Mouse (Mus musculus) neural tube, embryonic 12.5 days (tissue): ENCODE measurements around the gene Sez6l. TPM values are rescaled to one million over a fixed set of nuclear protein-coding genes. Genes with fewer than 3 reads are reported as not detected.
A peak's percentile ranks its signal among the peaks of the same experiment; 100 is the strongest.

Source experiments
- ATAC-seq: fragments of 200-750 bp; cut with Nextera tagmentation; 2 replicates; pipeline ENCODE4 v1.8.0; 2017; ENCODE audit warnings: low read depth, mild to moderate bottlenecking, moderate TSS enrichment, moderate library complexity; ENCODE audit not compliant: low FRiP score
- H3K27ac ChIP-seq: fragments of 300-500 bp; sonication (generic); 2 replicates; pipeline ENCODE4 v1.5.1; 2016
- H3K27me3 ChIP-seq: fragments of 300-500 bp; sonication (generic); replicated peaks from 2 replicates; pipeline ENCODE4 v1.6.1; 2016; ENCODE audit warnings: mild to moderate bottlenecking
- H3K36me3 ChIP-seq: fragments of 300-500 bp; sonication (generic); 2 replicates; pipeline ENCODE4 v1.6.1; 2016; ENCODE audit warnings: mild to moderate bottlenecking
- H3K4me1 ChIP-seq: fragments of 300-500 bp; sonication (generic); 2 replicates; pipeline ENCODE4 v1.6.1; 2016
- H3K4me2 ChIP-seq: fragments of 300-500 bp; sonication (generic); replicated peaks from 2 replicates; pipeline ENCODE4 v1.6.1; 2016; ENCODE audit warnings: mild to moderate bottlenecking
- H3K4me3 ChIP-seq: fragments of 300-500 bp; sonication (generic); 2 replicates; pipeline ENCODE4 v1.5.1; 2016
- H3K9ac ChIP-seq: fragments of 300-500 bp; sonication (generic); 2 replicates; pipeline ENCODE4 v1.6.1; 2016; ENCODE audit warnings: mild to moderate bottlenecking
- H3K9me3 ChIP-seq: fragments of 300-500 bp; sonication (generic); 2 replicates; pipeline ENCODE4 v1.6.1; 2016; ENCODE audit warnings: mild to moderate bottlenecking
- WGBS: fragments of 180-500 bp; shearing (Covaris S2); methylation state at CpG from one replicate; pipeline ENCODE4 v1.1.7; 2016; 5-methylcytosine and 5-hydroxymethylcytosine counted together
- polyA plus RNA-seq: library from polyadenylated mRNA; unstranded; fragments of >200 nt; fragmentation: Nextera tagmentation; extraction: Ambion mirVana; gene quantifications from 2 replicates; pipeline ENCODE4 v1.2.1, GENCODE M21; 2016

Sez6l gene
- polyA plus RNA-seq, 1 experiment from 2014 or later = 13.0 TPM

- WGBS = 86% methylated on average over 19 of the region's 19 CpGs
- Histone ChIP-seq H3K27ac (no peak overlapping the region), H3K4me1 (peaks cover 10% of the 10 kb centered on the region), H3K9me3 (no peaks in the 10 kb centered on the region), H3K4me2 (no peak overlapping the region), H3K9ac (no peak overlapping the region), H3K36me3 (no peaks in the 10 kb centered on the region), H3K27me3 (0 out of 2 replicates have a peak, but pooled peaks cover 3% of the 10 kb centered on the region), H3K4me3 (no peak overlapping the region)
- ATAC-seq = no peak
These were observed 50.0 kb downstream of the Sez6l start for GRCm38 (mm10) chr5:112526936-112527335.

DNA sequence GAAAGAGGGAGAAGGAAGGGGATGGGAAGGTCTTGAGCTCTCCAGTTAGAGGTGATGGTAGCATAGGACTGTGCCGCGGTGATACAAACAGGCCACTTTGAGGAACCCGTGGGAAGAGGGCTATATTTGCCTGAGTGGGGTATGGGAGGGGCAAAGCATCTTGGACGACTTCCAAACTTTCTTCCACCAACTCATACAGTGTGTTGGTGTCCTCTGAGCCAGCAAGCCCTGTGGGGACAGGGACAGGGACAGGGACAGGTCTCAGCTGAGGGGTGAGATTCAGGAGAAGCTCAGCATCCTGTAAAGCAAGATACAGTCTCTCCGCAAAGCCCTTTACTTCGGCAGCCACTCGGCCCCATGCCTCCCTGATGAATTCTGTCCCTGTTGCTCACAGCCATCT, 50.5 kb downstream of the Sez6l start:
- H3K4me2 ChIP-seq = no peak overlapping the region
- no peak overlapping the region for H3K9ac ChIP-seq
- H3K36me3 ChIP-seq = no peaks in the 10 kb centered on the region
- H3K9me3 ChIP-seq = no peaks in the 10 kb centered on the region
- WGBS = 84% methylated on average over 7 of the region's 7 CpGs
- no peak overlapping the region for H3K4me3 ChIP-seq
- H3K27me3 ChIP-seq = 0 out of 2 replicates have a peak, but pooled peaks cover 2% of the 10 kb centered on the region
- peaks cover 15% of the 10 kb centered on the region for H3K4me1 ChIP-seq
- ATAC-seq = no peak
- H3K27ac ChIP-seq = no peak overlapping the region

GRCm38 (mm10) chr5:112525980-112526379, 51.0 kb downstream of the Sez6l start:
- Histone ChIP-seq H3K4me2 (no peak overlapping the region), H3K27me3 (no peaks in the 10 kb centered on the region), H3K4me3 (no peak overlapping the region), H3K27ac (no peak overlapping the region), H3K9ac (no peak overlapping the region), H3K36me3 (no peaks in the 10 kb centered on the region), H3K4me1 (peaks cover 20% of the 10 kb centered on the region), H3K9me3 (no peaks in the 10 kb centered on the region)
- no peak for ATAC-seq
- WGBS = 81% methylated on average over 3 of the region's 3 CpGs

GRCm38 (mm10) chr5:112525271-112525670, 51.7 kb downstream of the Sez6l start:
- ATAC-seq = no peak
- no peak overlapping the region for H3K4me2 ChIP-seq
- H3K27me3 ChIP-seq = no peaks in the 10 kb centered on the region
- WGBS = 80% methylated on average over 5 of the region's 5 CpGs
- no peak overlapping the region for H3K4me3 ChIP-seq
- H3K4me1 ChIP-seq = peaks cover 27% of the 10 kb centered on the region
- no peaks in the 10 kb centered on the region for H3K36me3 ChIP-seq
- H3K9me3 ChIP-seq = no peaks in the 10 kb centered on the region
- H3K27ac ChIP-seq = no peak overlapping the region
- H3K9ac ChIP-seq = no peak overlapping the region

DNA sequence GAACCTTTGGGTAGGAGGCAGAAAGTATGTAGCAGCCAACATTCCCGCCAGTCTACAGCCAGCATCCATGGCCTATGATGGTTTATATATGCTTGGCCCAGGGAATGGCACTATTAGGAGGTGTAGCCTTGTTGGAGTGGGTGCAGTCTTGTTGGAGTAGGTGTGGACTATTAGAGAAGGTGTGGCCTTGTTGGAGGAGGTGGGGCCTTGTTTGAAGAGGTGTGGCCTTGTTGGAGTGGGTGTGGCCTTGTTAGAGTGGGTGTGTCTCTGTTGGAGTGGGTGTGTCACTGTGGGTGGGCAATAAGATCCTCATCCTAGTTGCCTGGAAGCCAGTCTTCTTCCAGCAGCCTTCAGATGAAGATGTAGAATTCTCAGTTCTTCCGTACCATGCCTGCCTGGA, 53.2 kb downstream of the Sez6l start:
- Histone ChIP-seq H3K4me2 (no peak overlapping the region), H3K4me3 (no peak overlapping the region), H3K27ac (no peak overlapping the region), H3K9me3 (no peaks in the 10 kb centered on the region), H3K36me3 (no peaks in the 10 kb centered on the region), H3K4me1 (peaks cover 28% of the 10 kb centered on the region), H3K9ac (no peak overlapping the region), H3K27me3 (no peaks in the 10 kb centered on the region)
- no peak for ATAC-seq
- 92% methylated on average over 2 of the region's 2 CpGs for WGBS

DNA sequence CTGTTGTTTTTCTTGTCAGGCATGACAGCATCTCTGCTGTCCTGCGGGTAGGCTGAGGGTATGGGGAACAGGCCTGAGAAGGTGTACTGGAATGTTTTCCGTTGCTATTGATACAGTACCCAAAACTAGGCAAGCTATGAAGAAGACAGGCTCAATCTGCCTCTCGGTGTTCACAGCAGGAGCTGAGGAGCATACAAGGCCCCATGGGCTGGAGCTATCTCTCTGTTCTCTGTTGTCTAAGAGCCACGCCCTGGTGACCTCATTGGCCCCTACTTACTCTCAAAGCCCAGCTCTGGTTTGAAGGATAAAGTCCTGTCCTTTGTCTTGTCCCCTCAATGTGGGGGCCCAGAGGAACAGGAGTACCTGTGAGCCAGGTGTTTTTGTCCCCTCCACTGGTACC, 53.7 kb downstream of the Sez6l start:
- H3K27ac ChIP-seq = no peak overlapping the region
- H3K36me3 ChIP-seq = no peaks in the 10 kb centered on the region
- H3K9ac ChIP-seq = no peak overlapping the region
- no peak overlapping the region for H3K4me2 ChIP-seq
- H3K27me3 ChIP-seq = no peaks in the 10 kb centered on the region
- peaks cover 25% of the 10 kb centered on the region for H3K4me1 ChIP-seq
- 83% methylated on average over 4 of the region's 4 CpGs for WGBS
- ATAC-seq = no peak
- no peaks in the 10 kb centered on the region for H3K9me3 ChIP-seq
- H3K4me3 ChIP-seq = no peak overlapping the region

DNA sequence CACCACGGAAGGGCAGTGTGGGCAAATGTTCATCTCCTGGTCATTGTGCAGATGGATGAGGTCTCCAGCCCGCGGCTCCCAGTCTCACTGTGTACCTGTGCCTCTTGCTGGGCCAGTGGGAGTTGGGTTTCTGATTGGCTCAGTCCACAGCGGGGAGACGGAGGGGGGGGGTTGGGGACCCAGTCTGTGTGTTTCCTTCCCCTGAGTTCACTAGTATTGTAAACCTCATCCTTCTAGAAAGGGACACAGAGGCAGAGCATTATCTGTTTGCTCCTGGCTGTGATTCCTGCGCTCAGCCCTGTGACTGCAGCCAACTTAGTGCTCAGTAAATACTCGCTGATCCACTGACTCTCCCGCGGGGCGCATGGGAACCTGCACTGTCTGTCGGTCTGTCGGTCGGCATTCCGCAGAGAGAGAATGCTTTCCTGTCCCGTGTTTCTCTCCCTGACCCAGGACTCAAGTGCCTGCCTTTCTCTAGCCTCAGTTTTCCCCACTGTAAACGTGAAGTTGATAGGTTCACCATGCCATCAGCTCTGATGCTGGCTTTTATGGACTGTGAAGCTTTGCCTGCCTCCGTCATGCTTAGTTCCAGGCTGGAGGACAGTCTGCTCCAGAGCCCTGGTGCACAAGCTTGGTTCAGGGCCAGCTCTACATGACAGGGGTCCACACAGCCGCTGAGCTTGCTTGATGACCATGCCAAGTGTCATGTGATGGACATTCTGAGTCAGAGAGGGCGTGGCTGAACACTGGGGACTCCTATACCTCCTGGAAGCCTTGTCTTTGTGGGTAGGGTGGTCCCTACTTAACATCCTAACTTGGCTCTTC, 55.1 kb downstream of the Sez6l start:
- 13% methylated on average over 19 of the region's 19 CpGs for WGBS
- no peaks in the 10 kb centered on the region for H3K36me3 ChIP-seq
- no peak for ATAC-seq
- H3K4me3 ChIP-seq = no peak overlapping the region
- no peaks in the 10 kb centered on the region for H3K9me3 ChIP-seq
- H3K4me1 ChIP-seq = peaks cover 25% of the 10 kb centered on the region
- no peaks in the 10 kb centered on the region for H3K27me3 ChIP-seq
- no peak overlapping the region for H3K9ac ChIP-seq
- no peak overlapping the region for H3K27ac ChIP-seq
- H3K4me2 ChIP-seq = peak overlapping the region; percentile 5; the same call in 1 of the 2 replicates

- no peaks in the 10 kb centered on the region for H3K9me3 ChIP-seq
- peaks cover 22% of the 10 kb centered on the region for H3K4me1 ChIP-seq
- no peak overlapping the region for H3K27ac ChIP-seq
- no peak overlapping the region for H3K4me3 ChIP-seq
- 5% methylated on average over 8 of the region's 8 CpGs for WGBS
- no peak overlapping the region; the same call in 1 of the 2 replicates for H3K4me2 ChIP-seq
- peak; percentile 75 for ATAC-seq
- no peaks in the 10 kb centered on the region for H3K27me3 ChIP-seq
- no peak overlapping the region for H3K9ac ChIP-seq
- no peaks in the 10 kb centered on the region for H3K36me3 ChIP-seq
These were observed 55.9 kb downstream of the Sez6l start for GRCm38 (mm10) chr5:112520826-112521702.

- WGBS = 73% methylated on average over 2 of the region's 2 CpGs
These were observed 58.2 kb downstream of the Sez6l start for GRCm38 (mm10) chr5:112518773-112519172.

DNA sequence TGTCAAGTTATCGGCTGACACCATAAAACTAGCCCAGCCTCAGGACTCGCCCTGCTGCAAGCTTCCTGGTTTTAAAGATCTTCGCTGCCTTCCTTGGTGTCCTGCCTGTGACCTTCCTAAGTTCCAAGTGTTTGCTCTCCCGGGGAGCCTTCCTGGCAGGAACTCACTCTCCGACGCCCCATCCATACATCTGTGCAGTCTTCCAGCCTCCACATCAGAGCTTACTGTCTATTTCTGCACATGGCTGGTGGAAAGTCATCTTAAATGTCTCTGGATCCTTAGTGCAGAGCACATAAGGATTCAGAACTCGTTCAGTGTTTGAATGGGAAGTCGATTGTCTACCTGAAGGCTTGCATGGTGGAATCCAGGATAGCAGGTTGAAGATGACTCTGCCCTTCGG, 59.5 kb downstream of the Sez6l start:
- no peak overlapping the region for H3K27ac ChIP-seq
- no peaks in the 10 kb centered on the region for H3K27me3 ChIP-seq
- no peak overlapping the region for H3K4me2 ChIP-seq
- no peaks in the 10 kb centered on the region for H3K36me3 ChIP-seq
- no peak overlapping the region for H3K4me3 ChIP-seq
- no peaks in the 10 kb centered on the region for H3K9me3 ChIP-seq
- H3K9ac ChIP-seq = no peak overlapping the region
- H3K4me1 ChIP-seq = peaks cover 27% of the 10 kb centered on the region
- no peak for ATAC-seq
- 92% methylated on average over 9 of the region's 9 CpGs for WGBS

More at GRCm38 (mm10) chr5:112518773-112519172, 58.2 kb downstream of the Sez6l start:
- Histone ChIP-seq H3K9ac (no peak overlapping the region), H3K4me2 (no peak overlapping the region), H3K4me1 (peaks cover 22% of the 10 kb centered on the region), H3K27ac (no peak overlapping the region), H3K36me3 (no peaks in the 10 kb centered on the region), H3K27me3 (no peaks in the 10 kb centered on the region), H3K4me3 (no peak overlapping the region), H3K9me3 (no peaks in the 10 kb centered on the region)
- ATAC-seq = no peak

DNA sequence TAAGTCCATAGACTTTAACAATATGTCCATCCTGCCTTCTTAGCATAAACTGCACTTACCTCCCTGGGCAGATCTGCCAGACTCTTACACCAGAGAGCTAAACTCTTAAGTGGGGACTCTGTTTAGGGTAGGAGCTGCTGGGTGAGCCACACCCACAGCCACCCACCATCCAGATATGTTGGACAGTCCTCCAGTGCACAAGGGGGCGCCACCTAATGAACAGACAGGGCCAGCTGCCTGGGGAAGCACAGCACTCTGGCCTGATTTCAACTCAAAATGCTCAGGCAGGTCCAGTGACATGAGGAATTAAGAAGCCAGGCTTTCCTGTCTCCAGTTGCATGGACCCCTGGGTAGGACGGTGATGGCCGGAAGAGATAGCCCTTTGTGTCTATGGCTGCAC, 60.5 kb downstream of the Sez6l start:
- no peak for ATAC-seq

DNA sequence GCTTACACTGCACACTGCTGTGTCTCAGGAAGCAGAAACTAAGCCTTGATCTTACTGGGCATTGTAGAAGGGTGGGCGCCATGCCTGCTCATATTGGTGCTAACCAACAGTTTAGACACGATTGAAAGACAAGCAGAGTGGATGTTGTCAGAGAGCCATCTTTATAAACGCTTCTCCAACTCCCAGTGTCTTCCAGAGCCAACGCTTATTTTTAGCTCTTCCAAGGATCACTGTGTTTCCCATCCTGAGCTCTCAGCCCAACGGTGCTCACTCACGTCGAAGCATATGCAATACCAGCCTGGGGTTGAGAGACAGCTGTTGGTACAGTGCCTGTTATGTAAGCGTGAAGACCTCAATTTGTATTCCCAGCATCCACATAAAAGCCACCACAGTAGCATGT, 66.6 kb downstream of the Sez6l start:
- Histone ChIP-seq H3K4me2 (no peak overlapping the region), H3K9me3 (no peaks in the 10 kb centered on the region), H3K27ac (no peak overlapping the region), H3K9ac (no peak overlapping the region), H3K4me1 (peaks cover 11% of the 10 kb centered on the region; the same call in 1 of the 2 replicates), H3K36me3 (no peaks in the 10 kb centered on the region), H3K4me3 (no peak overlapping the region), H3K27me3 (no peaks in the 10 kb centered on the region)
- no peak for ATAC-seq
- 92% methylated on average over 8 of the region's 8 CpGs for WGBS

More for the DNA sequence above, 60.5 kb downstream of the Sez6l start:
- Histone ChIP-seq H3K27me3 (no peaks in the 10 kb centered on the region), H3K27ac (no peak overlapping the region), H3K4me3 (no peak overlapping the region), H3K4me2 (no peak overlapping the region), H3K36me3 (no peaks in the 10 kb centered on the region), H3K9me3 (no peaks in the 10 kb centered on the region), H3K4me1 (peaks cover 19% of the 10 kb centered on the region), H3K9ac (no peak overlapping the region)
- 97% methylated on average over 3 of the region's 3 CpGs for WGBS
